Mouse (Mus musculus) limb, embryonic 14.5 days (tissue): ENCODE measurements around the gene Phgr1. TPM values are rescaled to one million over a fixed set of nuclear protein-coding genes. Genes with fewer than 3 reads are reported as not detected.

Source experiments
- ATAC-seq: fragments of 200-750 bp; cut with Nextera tagmentation; 2 replicates; pipeline ENCODE4 v1.8.0; 2017; ENCODE audit warnings: low read depth, moderate number of reproducible peaks, moderate TSS enrichment; ENCODE audit not compliant: low FRiP score
- DNase-seq: peaks from one replicate; pipeline ENCODE4 v3.0.0-alpha.2; 2015; ENCODE audit warnings: low spot score
- H3K27ac ChIP-seq: fragments of 300-500 bp; sonication (generic); replicated peaks from 2 replicates; pipeline ENCODE4 v1.5.1; 2014; ENCODE audit warnings: low read depth, mild to moderate bottlenecking, low read length, moderate library complexity, mixed read lengths
- H3K27me3 ChIP-seq: fragments of 300-500 bp; sonication (generic); 2 replicates; pipeline ENCODE4 v1.6.1; 2014; ENCODE audit warnings: low read length, mixed read lengths; ENCODE audit not compliant: control insufficient read depth, insufficient read depth
- H3K36me3 ChIP-seq: fragments of 300-500 bp; sonication (generic); 2 replicates; pipeline ENCODE4 v1.6.1; 2014; ENCODE audit warnings: mild to moderate bottlenecking, low read length, moderate library complexity, mixed read lengths; ENCODE audit not compliant: control insufficient read depth, insufficient read depth
- H3K4me1 ChIP-seq: fragments of 300-500 bp; sonication (generic); 2 replicates; pipeline ENCODE4 v1.6.1; 2014; ENCODE audit warnings: antibody characterized with exemption, low read length, mixed read lengths; ENCODE audit not compliant: control insufficient read depth, insufficient read depth
- H3K4me2 ChIP-seq: fragments of 300-500 bp; sonication (generic); replicated peaks from 2 replicates; pipeline ENCODE4 v1.6.1; 2014; ENCODE audit warnings: low read depth, mild to moderate bottlenecking, low read length, moderate library complexity; ENCODE audit not compliant: severe bottlenecking
- H3K4me3 ChIP-seq: fragments of 300-500 bp; sonication (generic); replicated peaks from 2 replicates; pipeline ENCODE4 v1.5.1; 2014; ENCODE audit warnings: low read length
- H3K9ac ChIP-seq: fragments of 300-500 bp; sonication (generic); 2 replicates; pipeline ENCODE4 v1.6.1; 2014; ENCODE audit warnings: mild to moderate bottlenecking, low read depth, low read length, moderate library complexity; ENCODE audit not compliant: severe bottlenecking
- H3K9me3 ChIP-seq: fragments of 300-500 bp; sonication (generic); 2 replicates; pipeline ENCODE4 v1.6.1; 2016; ENCODE audit warnings: low read length; ENCODE audit not compliant: control insufficient read depth
- POLR2A ChIP-seq: fragments of 200-500 bp; IDR thresholded peaks from 2 replicates; pipeline ENCODE4 v1.8.0; 2012; ENCODE audit warnings: inconsistent platforms, mild to moderate bottlenecking, moderate library complexity, borderline replicate concordance; ENCODE audit not compliant: insufficient read depth, insufficient read length; ENCODE audit errors: extremely low read depth
- WGBS: fragments of 180-500 bp; shearing (Covaris S2); extraction: QIAGEN DNeasy Blood & Tissue Kit; methylation state at CpG from one replicate; pipeline ENCODE4 v1.1.7; 2014; 5-methylcytosine and 5-hydroxymethylcytosine counted together
- polyA plus RNA-seq, 2 experiments: library from polyadenylated mRNA; depleted of rRNA in 1 of 2; stranded (reverse) in 1 of 2; unstranded in 1 of 2; fragments of >200 nt; fragmentation: Nextera tagmentation in 1 of 2; extraction: Ambion mirVana in 1 of 2; gene quantifications; 2 replicates each; pipeline versions ENCODE4 v1.2.1 to v1.2.3; 2012 to 2014

The Phgr1 gene
- polyA plus RNA-seq, 2 experiments = not detected

DNA sequence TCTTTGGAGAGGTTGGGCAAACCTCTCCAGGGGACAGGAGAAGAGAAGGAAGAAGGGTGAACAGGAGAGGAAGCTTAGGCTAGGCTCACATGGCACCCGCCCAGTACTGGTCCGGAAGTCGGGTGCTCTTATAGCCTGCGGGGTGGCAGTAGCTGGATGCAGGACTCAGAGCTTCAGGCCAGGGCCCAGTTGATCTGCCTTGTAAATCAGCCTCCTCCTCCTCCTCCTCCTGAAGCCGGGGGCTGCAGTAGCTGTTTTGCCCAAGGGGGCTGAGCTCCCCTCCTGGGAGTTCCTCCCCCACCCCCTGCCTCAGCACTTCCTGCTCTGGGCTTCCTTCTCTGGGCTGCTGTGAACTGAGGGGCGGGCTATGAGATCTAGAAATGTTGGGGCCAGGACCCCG is 44.2 kb upstream of the Phgr1 start, which contains the start of gene Plcb2:
Plcb2 (minus strand) TSS at position 102 of the 400 bp plus-strand sequence.
- Histone ChIP-seq H3K27ac (no peak within 1 kb of the TSS), H3K4me3 (no peak within 1 kb of the TSS), H3K27me3 (0 out of 2 replicates have a peak, but pooled peaks cover 4% of the 10 kb centered on the region), H3K9ac (no peak within 1 kb of the TSS; the same call in 1 of the 2 replicates), H3K36me3 (no peaks in the 10 kb centered on the region), H3K9me3 (no peaks in the 10 kb centered on the region), H3K4me2 (0 out of 2 replicates have a peak within 1 kb of the TSS, but pooled peaks have one; percentile 5), H3K4me1 (peaks cover 10% of the 10 kb centered on the region)
- DNase-seq (no peak), ATAC-seq (no peak)
- WGBS = 16% methylated on average over 6 of the region's 7 CpGs
- no peak for TF ChIP-seq POLR2A

DNA sequence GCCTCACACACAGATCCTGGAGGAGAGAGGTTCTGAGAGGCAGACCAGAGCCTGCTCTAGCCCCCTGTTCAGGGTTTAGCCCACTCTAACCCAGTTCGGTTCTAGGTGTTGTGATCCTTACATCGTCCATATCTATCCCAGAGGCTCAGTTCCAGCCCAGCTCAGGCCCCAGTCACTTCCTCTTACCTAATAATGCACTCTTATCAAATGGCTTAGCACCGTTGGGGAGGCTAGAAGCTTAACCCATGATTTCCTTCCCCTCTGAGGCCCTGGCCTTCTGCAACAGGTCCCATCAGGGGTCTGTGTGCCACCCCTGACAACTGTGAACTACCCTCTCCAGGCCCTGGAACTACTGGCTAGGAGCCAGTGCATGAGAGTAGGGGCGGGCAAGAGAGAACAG is 43.4 kb upstream of the Phgr1 start:
- Histone ChIP-seq H3K9ac (no peak overlapping the region), H3K9me3 (no peaks in the 10 kb centered on the region), H3K36me3 (no peaks in the 10 kb centered on the region), H3K27me3 (0 out of 2 replicates have a peak, but pooled peaks cover 4% of the 10 kb centered on the region), H3K4me3 (no peak overlapping the region), H3K27ac (no peak overlapping the region), H3K4me2 (no peak overlapping the region), H3K4me1 (peaks cover 10% of the 10 kb centered on the region)
- no peak for ATAC-seq
- no peak for DNase-seq
- TF ChIP-seq POLR2A = no peak
- WGBS = 45% methylated on average over 4 of the region's 4 CpGs

DNA sequence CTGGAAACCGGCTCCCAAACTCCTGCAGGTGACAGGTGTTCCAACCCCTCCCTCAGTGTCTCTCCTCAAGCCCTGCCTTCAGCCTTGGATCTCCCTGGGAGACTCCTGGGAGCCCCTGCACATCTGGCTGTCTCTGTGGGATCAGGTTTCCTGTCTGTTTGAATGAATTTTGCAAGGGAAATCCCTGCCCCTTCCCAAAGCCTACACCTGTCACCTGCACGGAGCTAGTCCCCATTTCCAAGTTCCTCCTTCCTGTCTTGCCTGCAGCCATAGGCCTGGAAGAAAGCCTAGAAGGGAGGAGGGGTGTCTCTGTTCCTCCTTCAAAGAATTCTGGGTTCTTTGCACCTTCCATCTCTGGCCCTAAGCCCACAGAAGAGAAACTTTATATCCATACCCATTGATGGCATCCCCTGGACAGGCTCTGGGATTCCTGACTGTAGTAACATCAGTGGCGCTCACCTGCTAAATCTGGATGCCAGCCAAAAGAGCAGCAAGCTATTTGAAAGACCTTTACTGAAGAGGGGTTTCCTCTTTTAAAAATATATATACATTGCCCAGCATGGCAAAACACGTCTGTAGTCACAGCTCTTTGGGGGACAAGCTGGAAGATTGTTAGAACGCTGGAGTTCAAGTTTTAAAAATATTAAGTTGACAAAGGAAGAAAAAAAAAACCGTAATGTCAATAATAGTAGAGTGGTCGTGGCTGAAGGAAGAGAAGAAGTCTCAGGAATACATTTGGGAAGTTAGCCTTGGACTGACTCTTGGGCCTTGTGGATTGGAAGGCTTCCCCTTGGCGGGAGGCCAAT is 42.5 kb upstream of the Phgr1 start:
- no peak for TF ChIP-seq POLR2A
- Histone ChIP-seq H3K9me3 (no peaks in the 10 kb centered on the region), H3K36me3 (no peaks in the 10 kb centered on the region), H3K9ac (no peak overlapping the region), H3K4me3 (no peak overlapping the region), H3K4me1 (peaks cover 10% of the 10 kb centered on the region), H3K27me3 (0 out of 2 replicates have a peak, but pooled peaks cover 4% of the 10 kb centered on the region), H3K27ac (no peak overlapping the region), H3K4me2 (no peak overlapping the region)
- no peak for ATAC-seq
- WGBS = 24% methylated on average over 8 of the region's 8 CpGs
- DNase-seq = no peak

DNA sequence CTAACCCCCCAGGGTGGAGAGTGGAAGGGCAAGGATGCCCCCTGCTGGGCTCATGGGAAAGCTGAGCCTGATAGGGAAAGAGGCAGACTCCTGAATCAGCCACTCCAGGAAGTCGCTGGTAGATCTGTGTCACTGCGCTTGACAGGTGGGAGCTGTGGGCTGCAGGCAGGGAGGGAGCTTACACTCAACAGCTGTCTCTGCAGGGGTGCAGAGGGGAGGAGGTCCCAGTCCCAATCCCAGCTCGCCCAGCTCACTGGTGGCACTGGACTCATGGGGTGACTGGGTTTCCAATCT is 42.0 kb upstream of the Phgr1 start:
- no peaks in the 10 kb centered on the region for H3K36me3 ChIP-seq
- 0 out of 2 replicates have a peak, but pooled peaks cover 4% of the 10 kb centered on the region for H3K27me3 ChIP-seq
- WGBS = 7% methylated on average over 3 of the region's 3 CpGs
- TF ChIP-seq POLR2A = no peak
- H3K9ac ChIP-seq = no peak overlapping the region
- ATAC-seq (0 out of 2 replicates have a peak, but pooled peaks have one; percentile 34), DNase-seq (peak; percentile 74)
- no peak overlapping the region for H3K27ac ChIP-seq
- no peaks in the 10 kb centered on the region for H3K9me3 ChIP-seq
- H3K4me2 ChIP-seq = no peak overlapping the region
- H3K4me1 ChIP-seq = peaks cover 10% of the 10 kb centered on the region
- H3K4me3 ChIP-seq = no peak overlapping the region

DNA sequence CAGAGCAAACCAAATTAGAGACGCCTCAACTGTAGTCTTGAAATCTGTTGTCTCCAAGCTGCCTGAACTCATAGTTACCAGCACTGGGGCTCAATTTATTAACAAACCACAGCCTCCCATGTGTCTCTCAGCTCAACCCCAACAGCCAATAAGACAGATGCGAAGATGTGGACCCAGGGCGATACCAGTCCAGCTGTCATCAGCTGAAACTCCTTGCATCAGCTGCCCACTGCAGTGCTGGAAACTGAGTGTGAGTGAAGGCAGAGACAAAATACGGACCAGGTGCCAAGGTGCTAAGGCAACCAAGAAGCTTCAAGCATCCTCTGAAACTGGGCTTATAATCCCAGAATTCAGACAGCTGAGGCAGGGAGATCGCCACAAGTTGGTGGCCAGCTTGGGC is 40.6 kb upstream of the Phgr1 start:
- H3K9ac ChIP-seq = no peak overlapping the region
- no peak for TF ChIP-seq POLR2A
- no peaks in the 10 kb centered on the region for H3K36me3 ChIP-seq
- no peak overlapping the region for H3K4me3 ChIP-seq
- H3K4me2 ChIP-seq = no peak overlapping the region
- no peaks in the 10 kb centered on the region for H3K9me3 ChIP-seq
- H3K4me1 ChIP-seq = peaks cover 10% of the 10 kb centered on the region
- H3K27me3 ChIP-seq = 0 out of 2 replicates have a peak, but pooled peaks cover 4% of the 10 kb centered on the region
- no peak overlapping the region for H3K27ac ChIP-seq
- WGBS = 84% methylated on average over 5 of the region's 5 CpGs
- DNase-seq = no peak
- ATAC-seq = no peak
